Mouse (Mus musculus) thymus, adult 18-20 months (tissue): ENCODE measurements around the gene Anks1b.

Experiments
- DNase-seq, 2 experiments: peaks; one replicate each; pipeline ENCODE4 v3.0.0; 2022; ENCODE audit warnings: mixed read lengths in 2 of 2

The Anks1b gene

GRCm38 (mm10) chr10:89873146-89873950 is at the start of gene Anks1b:
Anks1b (plus strand) TSS chr10:89873509.
- DNase-seq, result peak in 1 of 2 experiments; percentile 3

GRCm38 (mm10) chr10:89823906-89824305 is 49.4 kb upstream of the Anks1b start:
- no peak for DNase-seq

GRCm38 (mm10) chr10:89826896-89827295 is 46.4 kb upstream of the Anks1b start:
- DNase-seq, result no peak

- no peak for DNase-seq
Measured at GRCm38 (mm10) chr10:89832334-89832733, 41.0 kb upstream of the Anks1b start.

- DNase-seq, result no peak
Measured at GRCm38 (mm10) chr10:89833166-89833565, 40.1 kb upstream of the Anks1b start.

- no peak for DNase-seq
Measured at GRCm38 (mm10) chr10:89837476-89837875, 35.8 kb upstream of the Anks1b start.

- no peak for DNase-seq
Measured at GRCm38 (mm10) chr10:89838834-89839233, 34.5 kb upstream of the Anks1b start.

- no peak for DNase-seq
Measured at GRCm38 (mm10) chr10:89850951-89851350, 22.4 kb upstream of the Anks1b start.

GRCm38 (mm10) chr10:89855251-89855875 is 17.9 kb upstream of the Anks1b start:
- no peak for DNase-seq

GRCm38 (mm10) chr10:89856286-89856685 is 17.0 kb upstream of the Anks1b start:
- DNase-seq, result no peak

GRCm38 (mm10) chr10:89868211-89868610 is 5.1 kb upstream of the Anks1b start:
- no peak for DNase-seq

GRCm38 (mm10) chr10:89868836-89869235 is 4.5 kb upstream of the Anks1b start:
- no peak for DNase-seq

GRCm38 (mm10) chr10:89872501-89873145 is 686 bp upstream of the Anks1b start:
- no peak for DNase-seq

- DNase-seq, result no peak
Measured at GRCm38 (mm10) chr10:89874036-89874435, 727 bp downstream of the Anks1b start.

GRCm38 (mm10) chr10:89883561-89883960 is 10.3 kb downstream of the Anks1b start:
- no peak for DNase-seq

GRCm38 (mm10) chr10:89902720-89903337 is 29.5 kb downstream of the Anks1b start:
- no peak for DNase-seq

- no peak for DNase-seq
Measured at GRCm38 (mm10) chr10:89911889-89912288, 38.6 kb downstream of the Anks1b start.

- DNase-seq, result no peak
Measured at GRCm38 (mm10) chr10:89913174-89913573, 39.9 kb downstream of the Anks1b start.

- DNase-seq, result no peak
Measured at GRCm38 (mm10) chr10:89917141-89917540, 43.8 kb downstream of the Anks1b start.

- DNase-seq, result no peak
Measured at GRCm38 (mm10) chr10:89921965-89922364, 48.7 kb downstream of the Anks1b start.

- no peak for DNase-seq
Measured at GRCm38 (mm10) chr10:89942180-89942579, 68.9 kb downstream of the Anks1b start.

GRCm38 (mm10) chr10:89946636-89947349 is 73.5 kb downstream of the Anks1b start:
- DNase-seq, result no peak

GRCm38 (mm10) chr10:89974361-89974760 is 101.1 kb downstream of the Anks1b start:
- no peak for DNase-seq
